Mouse (Mus musculus): Measurements from ENCODE around the gene Fkbp7. TPM values are rescaled to one million over a fixed set of nuclear protein-coding genes. Genes with fewer than 3 reads are reported as not detected.
"Not testable (repeated sequence)": the region's sequence is repeated elsewhere in the genome, so short reads cannot be mapped to it uniquely, and the experiment has no call there.

The Fkbp7 gene
- total RNA-seq, 2 experiments from 2014 or later: 5.0 to 6.1 TPM

- no peak for DNase-seq (ENCODE audit: low spot score in 2 of 2)
- TF ChIP-seq CTCF (conservative IDR thresholded peaks at IDR 0.05): no peak
- Histone ChIP-seq H3K4me3 (no peak overlapping the region), H3K27ac (no peak overlapping the region)
Observed at GRCm38 (mm10) chr2:76654646-76655045, 18.3 kb downstream of the Fkbp7 start.

GRCm38 (mm10) chr2:76653070-76653469 lies 19.8 kb downstream of the Fkbp7 start:
- DNase-seq (ENCODE audit: low spot score in 2 of 2): no peak
- TF ChIP-seq CTCF (conservative IDR thresholded peaks at IDR 0.05): no peak

GRCm38 (mm10) chr2:76648666-76649141 lies 24.2 kb downstream of the Fkbp7 start:
- Histone ChIP-seq H3K27ac (peak overlapping the region; percentile 79), H3K4me3 (peak overlapping the region; percentile 94)
- TF ChIP-seq CTCF (conservative IDR thresholded peaks at IDR 0.05): no peak
- no peak for DNase-seq (ENCODE audit: low spot score in 2 of 2)

More at GRCm38 (mm10) chr2:76653070-76653469, 19.8 kb downstream of the Fkbp7 start:
- Histone ChIP-seq H3K4me3 (no peak overlapping the region), H3K27ac (no peak overlapping the region)

GRCm38 (mm10) chr2:76647883-76648570 lies 24.9 kb downstream of the Fkbp7 start, which contains the start of the genes Prkra and Pjvk:
TSS of gene Prkra (minus strand) at chr2:76648015.
TSS of gene Pjvk (plus strand) at chr2:76648476.
- peak; percentile 96 to 98 for DNase-seq (ENCODE audit: low spot score in 2 of 2)
- H3K27ac ChIP-seq: peak within 1 kb of the TSS; percentile 79
- no peak for TF ChIP-seq CTCF (conservative IDR thresholded peaks at IDR 0.05)
- H3K4me3 ChIP-seq: peak within 1 kb of the TSS; percentile 94

GRCm38 (mm10) chr2:76647441-76647869 lies 25.5 kb downstream of the Fkbp7 start:
- peak in 1 of 2 experiments; percentile 24 for DNase-seq (ENCODE audit: low spot score in 2 of 2)
- TF ChIP-seq CTCF (conservative IDR thresholded peaks at IDR 0.05): no peak
- H3K4me3 ChIP-seq: peak overlapping the region; percentile 94
- peak overlapping the region; percentile 79 for H3K27ac ChIP-seq

- DNase-seq (ENCODE audit: low spot score in 2 of 2): no peak
- H3K27ac ChIP-seq: no peak overlapping the region
- no peak overlapping the region for H3K4me3 ChIP-seq
- no peak for TF ChIP-seq CTCF (conservative IDR thresholded peaks at IDR 0.05)
Observed at GRCm38 (mm10) chr2:76643801-76644200, 29.1 kb downstream of the Fkbp7 start.

GRCm38 (mm10) chr2:76639637-76640036 lies 33.3 kb downstream of the Fkbp7 start:
- TF ChIP-seq CTCF (conservative IDR thresholded peaks at IDR 0.05): no peak
- no peak overlapping the region for H3K4me3 ChIP-seq
- H3K27ac ChIP-seq: no peak overlapping the region
- no peak for DNase-seq (ENCODE audit: low spot score in 2 of 2)

- H3K27ac ChIP-seq: no peak overlapping the region
- no peak overlapping the region for H3K4me3 ChIP-seq
- DNase-seq (ENCODE audit: low spot score in 2 of 2): no peak
- TF ChIP-seq CTCF (conservative IDR thresholded peaks at IDR 0.05): no peak
Observed at GRCm38 (mm10) chr2:76631600-76631999, 41.3 kb downstream of the Fkbp7 start.

- DNase-seq (ENCODE audit: low spot score in 2 of 2): no peak
- H3K4me3 ChIP-seq: no peak overlapping the region
- H3K27ac ChIP-seq: no peak overlapping the region
- TF ChIP-seq CTCF (conservative IDR thresholded peaks at IDR 0.05): no peak
Observed at GRCm38 (mm10) chr2:76630293-76630692, 42.6 kb downstream of the Fkbp7 start.

- H3K27ac ChIP-seq; H3K4me3 ChIP-seq; DNase-seq (ENCODE audit: low spot score in 2 of 2): not testable (repeated sequence)
Observed at GRCm38 (mm10) chr2:76622316-76622715, 50.6 kb downstream of the Fkbp7 start.

GRCm38 (mm10) chr2:76621724-76622123 lies 51.2 kb downstream of the Fkbp7 start:
- no peak overlapping the region for H3K4me3 ChIP-seq
- no peak overlapping the region for H3K27ac ChIP-seq
- TF ChIP-seq CTCF (conservative IDR thresholded peaks at IDR 0.05): no peak
- no peak for DNase-seq (ENCODE audit: low spot score in 2 of 2)

- no peak for DNase-seq (ENCODE audit: low spot score in 2 of 2)
- no peak overlapping the region for H3K27ac ChIP-seq
- no peak for TF ChIP-seq CTCF (conservative IDR thresholded peaks at IDR 0.05)
- no peak overlapping the region for H3K4me3 ChIP-seq
Observed at GRCm38 (mm10) chr2:76620188-76620587, 52.7 kb downstream of the Fkbp7 start.

- peak; percentile 96 for TF ChIP-seq CTCF (conservative IDR thresholded peaks at IDR 0.05)
- Histone ChIP-seq H3K4me3 (no peak overlapping the region), H3K27ac (no peak overlapping the region)
- peak; percentile 34 to 56 for DNase-seq (ENCODE audit: low spot score in 2 of 2)
Observed at GRCm38 (mm10) chr2:76618078-76618477, 54.8 kb downstream of the Fkbp7 start.

Other genes with a start within 250 kb of the Fkbp7 start
- gene Prkra, start 25.1 kb downstream of the Fkbp7 start, total RNA-seq (2021): 10 to 100 TPM; 17.7 to 19.3 TPM
- under 1 TPM in 1 of 2 experiments, not detected in 1; 0.39 TPM for gene Pjvk, start 24.6 kb downstream of the Fkbp7 start, total RNA-seq (2021)
- 10 to 100 TPM; 43.9 to 48.0 TPM for gene Plekha3, start 2.2 kb upstream of the Fkbp7 start, total RNA-seq (2021)